Mouse (Mus musculus): ENCODE measurements around the gene Gm20806.
"Not testable (repeated sequence)": the region's sequence is repeated elsewhere in the genome, so short reads cannot be mapped to it uniquely, and the experiment has no call there.

The Gm20806 gene

GRCm38 (mm10) chrY:78837956-78838355, at the start of gene Gm20806:
Gene Gm20806 (minus strand): TSS chrY:78838056.
- in situ Hi-C loops (cut with MboI, MseI): not testable (repeated sequence)

All from T-helper 1 cell (primary cell).